Mouse (Mus musculus) heart, adult 2 months (tissue): ENCODE measurements around the gene Dhx40.

Source experiments
- CTCF ChIP-seq: fragments of 200-600 bp; IDR thresholded peaks from 2 replicates; pipeline ENCODE4 v1.8.1; 2022; ENCODE audit warnings: antibody characterized with exemption, mild to moderate bottlenecking, moderate library complexity
- EP300 ChIP-seq: fragments of 200-500 bp; IDR thresholded peaks from 2 replicates; pipeline ENCODE4 v1.6.1; 2011; ENCODE audit warnings: low read depth, low read length, control low read depth; ENCODE audit not compliant: insufficient read depth
- POLR2A ChIP-seq: fragments of 200-500 bp; IDR thresholded peaks from 2 replicates; pipeline ENCODE4 v1.6.1; 2011; ENCODE audit warnings: mild to moderate bottlenecking, low read depth, low read length, control low read depth; ENCODE audit not compliant: insufficient read depth

DNA sequence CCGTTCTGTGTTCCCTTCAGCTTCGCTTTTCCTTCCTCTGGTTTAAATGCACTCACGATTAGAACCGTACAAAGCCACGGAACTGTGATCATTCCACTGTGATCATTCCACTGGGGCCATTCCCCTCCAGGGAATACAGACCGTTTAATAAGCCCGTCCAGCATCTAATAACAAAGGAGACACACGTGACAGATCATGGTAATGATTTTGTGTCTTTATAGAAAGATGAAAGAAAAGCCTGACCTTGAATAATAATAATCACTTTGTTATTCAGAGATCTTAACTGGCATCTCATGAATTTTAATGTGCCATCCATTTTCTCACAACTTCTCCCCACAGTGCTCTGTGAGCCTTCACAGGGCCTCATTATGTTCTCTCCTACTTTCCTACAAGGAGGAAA lies 12.0 kb upstream of the Dhx40 start:
- TF ChIP-seq POLR2A (no peak), CTCF (no peak), EP300 (no peak)
